ENCODE assay signal across 8 mouse cellular contexts in genomic region chr10:126984189-126985004, GRCm38 (mm10). TPM values are rescaled to one million over a fixed set of nuclear protein-coding genes. Genes with fewer than 3 reads are reported as not detected.
DNase-seq lines count a peak whose midpoint lies in the region; ATAC-seq and TF ChIP-seq lines count a peak whose summit lies in the region.

No protein-coding gene starts in this region.

- peak overlapping the region; percentile 93 for H3K4me2 ChIP-seq in heart, embryonic 15.5 days
- peak overlapping the region; percentile 83 for H3K4me2 ChIP-seq in stomach, postnatal 0 days (replicated peaks; ENCODE audit: low read depth)

- DNase-seq in adrenal gland, postnatal 10 days: peak; percentile 69
- no peak for DNase-seq in adrenal gland, postnatal 4 days (ENCODE audit: low spot score in 2 of 2)
- DNase-seq in thymus, postnatal 14 days: peak; percentile 25
- DNase-seq in thymus, adult 18-20 months: no peak
- peak; percentile 79 to 84 for DNase-seq in kidney, postnatal 36 days
- DNase-seq in stomach, postnatal 0 days (ENCODE audit: low spot score): no peak
- no peak for DNase-seq in spleen, postnatal 10 days (ENCODE audit: low spot score in 2 of 2)

- 8% methylated on average over 5 of the region's 5 CpGs for WGBS in heart, embryonic 15.5 days
- WGBS in stomach, postnatal 0 days: 12% methylated on average over 5 of the region's 5 CpGs

- H3K27ac ChIP-seq in heart, embryonic 15.5 days: peak overlapping the region; percentile 91
- H3K27ac ChIP-seq in stomach, postnatal 0 days (replicated peaks): peak overlapping the region; percentile 75

- no peaks in the 10 kb centered on the region for H3K9me3 ChIP-seq in heart, embryonic 15.5 days (replicated peaks)
- no peaks in the 10 kb centered on the region for H3K9me3 ChIP-seq in stomach, postnatal 0 days (ENCODE audit: control insufficient read depth, low read length)

- peak overlapping the region; percentile 35 for H3K9ac ChIP-seq in heart, embryonic 15.5 days
- H3K9ac ChIP-seq in stomach, postnatal 0 days (ENCODE audit: low read length): peak overlapping the region; percentile 43

- peaks cover 93% of the 10 kb centered on the region for H3K4me1 ChIP-seq in heart, embryonic 15.5 days (replicated peaks)
- H3K4me1 ChIP-seq in stomach, postnatal 0 days (replicated peaks; ENCODE audit: control insufficient read depth, insufficient read depth): peaks cover 37% of the 10 kb centered on the region

- no peak for TF ChIP-seq EP300 in stomach, postnatal 0 days (optimal IDR thresholded peaks at IDR 0.05)

- H3K4me3 ChIP-seq in heart, embryonic 15.5 days: 0 out of 2 replicates have a peak overlapping the region, but pooled peaks have one; percentile 5
- no peak overlapping the region; the same call in 1 of the 2 replicates for H3K4me3 ChIP-seq in stomach, postnatal 0 days (ENCODE audit: low read depth, low read length)

- TF ChIP-seq CTCF in stomach, postnatal 0 days (IDR thresholded peaks at IDR 0.05; ENCODE audit: low read depth): no peak

- no peaks in the 10 kb centered on the region for H3K36me3 ChIP-seq in heart, embryonic 15.5 days
- H3K36me3 ChIP-seq in stomach, postnatal 0 days (ENCODE audit: control insufficient read depth, insufficient read depth, low read length): peaks cover 6% of the 10 kb centered on the region; the same call in 1 of the 2 replicates

- H3K27me3 ChIP-seq in heart, embryonic 15.5 days: no peaks in the 10 kb centered on the region
- H3K27me3 ChIP-seq in stomach, postnatal 0 days (ENCODE audit: control insufficient read depth, insufficient read depth, low read length): no peaks in the 10 kb centered on the region

- no peak for ATAC-seq in heart, embryonic 15.5 days (replicated peaks; ENCODE audit: insufficient number of reproducible peaks, insufficient read depth, low FRiP score, low read depth)
- no peak for ATAC-seq in stomach, postnatal 0 days (ENCODE audit: low FRiP score, low TSS enrichment)

RNA-seq across cellular contexts. Expression of gene Ctdsp2, which starts 5.9 kb away (rescaled TPM):
- 100 to 1,000 TPM; 137 to 168 TPM for total RNA-seq in adrenal gland, postnatal 10 days (2021)
- total RNA-seq in adrenal gland, postnatal 4 days (2021): 100 to 1,000 TPM; 244 to 246 TPM
- 35.0 and 47.8 TPM in 2 replicates for polyA plus RNA-seq in heart, embryonic 15.5 days (2015; fragmentation: Nextera tagmentation; extraction: Ambion mirVana)
- 29.1 and 33.0 TPM in 2 replicates for polyA plus RNA-seq in stomach, postnatal 0 days (2015; fragmentation: Nextera tagmentation; extraction: Ambion mirVana)

RNA-seq across cellular contexts. Expression of gene Avil, which starts 16.1 kb away (rescaled TPM):
- 1 to 10 TPM in 1 of 2 experiments, under 1 TPM in 1; 0.72 to 2.1 TPM for total RNA-seq in adrenal gland, postnatal 10 days (2021)
- total RNA-seq in adrenal gland, postnatal 4 days (2021): under 1 TPM; 0.67 to 0.90 TPM
- polyA plus RNA-seq in heart, embryonic 15.5 days (2015; fragmentation: Nextera tagmentation; extraction: Ambion mirVana): 0.23 and 0.55 TPM in 2 replicates
- 10.7 and 12.3 TPM in 2 replicates for polyA plus RNA-seq in stomach, postnatal 0 days (2015; fragmentation: Nextera tagmentation; extraction: Ambion mirVana)

RNA-seq across cellular contexts. Expression of gene Tsfm, which starts 46.2 kb away (rescaled TPM):
- total RNA-seq in adrenal gland, postnatal 10 days (2021): 10 to 100 TPM; 74.9 to 76.1 TPM
- 10 to 100 TPM; 67.0 to 70.6 TPM for total RNA-seq in adrenal gland, postnatal 4 days (2021)
- polyA plus RNA-seq in heart, embryonic 15.5 days (2015; fragmentation: Nextera tagmentation; extraction: Ambion mirVana): 81.9 and 86.0 TPM in 2 replicates
- polyA plus RNA-seq in stomach, postnatal 0 days (2015; fragmentation: Nextera tagmentation; extraction: Ambion mirVana): 58.9 and 61.3 TPM in 2 replicates

RNA-seq across cellular contexts. Expression of gene Mettl1, which starts 56.8 kb away (rescaled TPM):
- total RNA-seq in adrenal gland, postnatal 10 days (2021): 10 to 100 TPM; 14.9 to 17.6 TPM
- 10 to 100 TPM; 20.5 to 23.2 TPM for total RNA-seq in adrenal gland, postnatal 4 days (2021)
- 27.7 and 32.0 TPM in 2 replicates for polyA plus RNA-seq in heart, embryonic 15.5 days (2015; fragmentation: Nextera tagmentation; extraction: Ambion mirVana)
- 32.4 and 36.8 TPM in 2 replicates for polyA plus RNA-seq in stomach, postnatal 0 days (2015; fragmentation: Nextera tagmentation; extraction: Ambion mirVana)

RNA-seq across cellular contexts. Expression of gene Eef1akmt3, which starts 56.9 kb away (rescaled TPM):
- total RNA-seq in adrenal gland, postnatal 10 days (2021): under 1 TPM; 0.24 to 0.42 TPM
- under 1 TPM; 0.40 to 0.53 TPM for total RNA-seq in adrenal gland, postnatal 4 days (2021)
- polyA plus RNA-seq in heart, embryonic 15.5 days (2015; fragmentation: Nextera tagmentation; extraction: Ambion mirVana): 0.30 and 0.42 TPM in 2 replicates
- 1.2 and 1.3 TPM in 2 replicates for polyA plus RNA-seq in stomach, postnatal 0 days (2015; fragmentation: Nextera tagmentation; extraction: Ambion mirVana)

Comparison
In these comparisons a context has a peak if more than half of its experiments do, and no peak if none do; other contexts are left out.
1. DNase-seq: peak in adrenal gland, postnatal 10 days (single experiment), thymus, postnatal 14 days (single experiment) and kidney, postnatal 36 days (2 of 2); none in adrenal gland, postnatal 4 days (0 of 2), thymus, adult 18-20 months (0 of 2), stomach, postnatal 0 days (single experiment) and spleen, postnatal 10 days (0 of 2).